Mouse (Mus musculus) c-Kit-negative CD71-positive TER-119-positive erythroid progenitor cells, embryonic 14.5 days (primary cell): Measurements from ENCODE around the gene Ccr1.
A peak's percentile ranks its signal among the peaks of the same experiment; 100 is the strongest.
"Not testable (repeated sequence)": the region's sequence is repeated elsewhere in the genome, so short reads cannot be mapped to it uniquely, and the experiment has no call there.

Source experiments
- DNase-seq: peaks from one replicate; pipeline ENCODE4 v3.0.0-alpha.2; 2013; ENCODE audit warnings: low read depth, low spot score

Gene Ccr1

DNA sequence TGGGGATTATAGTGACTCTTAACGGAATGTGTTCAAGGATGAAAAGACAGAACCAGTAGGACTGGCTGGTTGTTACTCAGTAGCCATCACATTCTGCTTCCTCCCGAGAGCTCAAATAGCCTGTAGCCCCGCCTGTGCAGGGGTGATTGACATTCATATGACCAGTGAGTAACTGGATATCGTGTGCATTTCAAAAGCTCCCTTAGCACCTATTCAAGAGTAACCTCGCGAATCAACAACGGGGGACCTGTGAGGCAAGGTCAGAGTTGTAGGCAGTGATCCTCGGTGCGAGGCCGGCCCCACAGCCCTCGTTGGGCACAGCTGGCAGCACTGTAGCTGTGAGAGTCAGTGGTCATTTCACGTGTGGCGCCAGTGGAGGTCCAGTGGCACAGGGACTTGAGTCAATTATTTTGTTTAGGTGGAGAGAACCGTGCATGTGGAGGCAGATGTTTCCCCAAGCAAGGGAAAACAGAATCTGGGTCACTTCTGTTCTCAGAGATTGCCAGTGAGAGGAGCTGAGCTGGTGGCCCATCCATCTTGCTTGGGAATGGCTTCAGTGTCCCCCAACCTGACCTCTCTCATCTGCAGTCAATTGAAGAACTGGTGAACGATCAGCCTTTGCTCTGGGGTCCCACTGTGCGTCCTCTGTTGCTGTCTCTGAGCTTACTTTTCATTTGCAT, 41.1 kb downstream of the Ccr1 start:
- no peak for DNase-seq

DNA sequence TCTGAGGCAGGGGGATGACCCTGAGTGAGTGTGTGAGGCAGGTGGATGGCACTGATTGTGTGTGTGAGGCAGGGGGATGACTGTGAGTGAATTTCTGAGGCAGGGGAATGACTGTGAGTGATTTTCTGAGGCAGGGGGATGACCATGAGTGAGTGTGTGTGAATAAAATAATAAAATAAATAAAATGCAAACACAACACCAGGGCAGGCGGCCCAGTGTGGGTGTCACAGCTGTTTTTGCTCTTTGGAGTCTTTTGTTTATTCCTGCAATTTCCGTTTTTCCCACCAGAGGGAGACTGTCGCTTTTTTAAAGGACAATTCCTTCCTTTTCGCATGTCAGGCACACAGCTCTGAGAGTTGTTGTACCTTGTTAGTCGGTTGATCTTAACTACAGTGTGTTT, 42.5 kb downstream of the Ccr1 start:
- peak; percentile 75 for DNase-seq

DNA sequence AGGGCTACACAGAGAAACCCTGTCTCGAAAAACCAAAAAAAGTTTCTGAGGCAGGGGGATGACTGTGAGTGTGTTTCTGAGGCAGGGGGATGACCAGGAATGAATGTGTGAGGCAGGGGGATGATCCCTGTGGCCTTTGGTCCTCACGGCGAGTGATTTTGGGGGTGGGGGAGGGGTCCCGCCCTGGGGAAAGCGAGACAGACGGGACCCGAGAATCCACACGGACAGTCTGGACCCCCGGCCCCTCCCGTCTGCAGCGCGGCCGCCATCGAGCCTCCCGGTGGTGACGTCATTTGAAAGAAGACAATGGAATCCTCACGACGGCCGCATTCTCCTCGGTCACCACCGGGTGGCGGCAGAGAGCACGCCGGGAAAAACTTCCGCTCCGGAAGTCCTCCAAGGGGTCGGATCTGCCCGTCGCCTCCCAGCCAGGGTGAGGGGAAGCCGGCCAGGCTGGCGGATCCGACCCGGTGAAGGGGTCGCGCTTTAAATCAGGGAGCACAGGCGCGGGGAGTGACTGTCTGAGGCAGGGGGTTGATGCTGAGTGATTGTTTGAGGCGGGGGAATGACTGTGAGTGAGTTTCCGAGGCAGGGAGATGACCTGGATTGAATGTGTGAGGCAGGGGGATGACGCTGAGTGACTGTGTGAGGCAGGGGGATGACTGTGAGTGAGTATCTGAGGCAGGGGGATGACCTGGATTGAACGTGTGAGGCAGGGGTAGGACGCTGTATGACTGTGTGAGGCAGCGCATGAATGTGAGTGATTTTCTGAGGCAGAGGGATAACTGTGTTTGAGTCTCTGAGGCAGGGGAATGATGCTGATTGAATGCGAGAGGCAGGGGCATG, 43.2 kb downstream of the Ccr1 start:
- no peak for DNase-seq

DNA sequence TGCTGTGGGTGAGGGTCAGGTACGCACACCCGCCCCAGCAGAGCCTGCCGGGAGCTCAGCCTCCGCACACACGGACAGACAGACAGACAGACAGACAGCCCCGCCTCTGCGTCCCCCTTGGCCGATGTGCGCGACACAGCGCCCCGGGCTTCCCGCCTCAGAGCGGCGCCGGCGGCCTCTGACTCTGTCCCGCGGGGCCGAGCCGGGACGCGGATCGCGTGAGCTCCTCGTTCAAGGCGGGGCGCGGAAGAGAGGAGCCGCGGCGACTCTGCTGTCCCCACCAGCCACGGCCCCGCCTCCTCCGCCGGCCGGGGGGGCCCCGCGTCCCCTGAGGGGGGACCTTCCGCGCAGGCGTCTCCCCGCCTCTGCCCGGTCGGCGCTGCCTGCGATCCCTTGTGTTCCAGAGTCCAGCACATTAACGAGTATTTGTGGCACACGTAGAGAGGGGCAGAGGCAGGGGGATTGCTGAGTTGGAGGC, 43.9 kb downstream of the Ccr1 start:
- DNase-seq, result no peak

DNA sequence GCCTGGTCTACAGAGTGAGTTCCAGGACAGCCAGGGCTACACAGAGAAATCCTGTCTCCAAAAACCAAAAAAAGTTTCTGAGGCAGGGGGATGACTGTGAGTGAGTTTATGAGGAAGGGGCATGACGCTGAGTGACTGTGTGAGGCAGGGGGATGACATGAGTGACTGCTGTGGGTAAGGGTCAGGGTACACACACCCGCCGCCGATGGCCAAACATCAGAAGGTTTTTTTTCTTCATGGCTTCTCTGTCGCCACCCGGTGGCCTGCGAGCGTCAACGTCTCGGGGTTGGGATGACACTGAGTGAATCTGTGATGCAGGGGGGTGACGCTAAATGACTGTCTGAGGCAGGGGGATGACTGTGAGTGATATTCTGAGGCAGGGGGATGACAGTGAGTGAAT, 44.5 kb downstream of the Ccr1 start:
- DNase-seq, result not testable (repeated sequence)

DNA sequence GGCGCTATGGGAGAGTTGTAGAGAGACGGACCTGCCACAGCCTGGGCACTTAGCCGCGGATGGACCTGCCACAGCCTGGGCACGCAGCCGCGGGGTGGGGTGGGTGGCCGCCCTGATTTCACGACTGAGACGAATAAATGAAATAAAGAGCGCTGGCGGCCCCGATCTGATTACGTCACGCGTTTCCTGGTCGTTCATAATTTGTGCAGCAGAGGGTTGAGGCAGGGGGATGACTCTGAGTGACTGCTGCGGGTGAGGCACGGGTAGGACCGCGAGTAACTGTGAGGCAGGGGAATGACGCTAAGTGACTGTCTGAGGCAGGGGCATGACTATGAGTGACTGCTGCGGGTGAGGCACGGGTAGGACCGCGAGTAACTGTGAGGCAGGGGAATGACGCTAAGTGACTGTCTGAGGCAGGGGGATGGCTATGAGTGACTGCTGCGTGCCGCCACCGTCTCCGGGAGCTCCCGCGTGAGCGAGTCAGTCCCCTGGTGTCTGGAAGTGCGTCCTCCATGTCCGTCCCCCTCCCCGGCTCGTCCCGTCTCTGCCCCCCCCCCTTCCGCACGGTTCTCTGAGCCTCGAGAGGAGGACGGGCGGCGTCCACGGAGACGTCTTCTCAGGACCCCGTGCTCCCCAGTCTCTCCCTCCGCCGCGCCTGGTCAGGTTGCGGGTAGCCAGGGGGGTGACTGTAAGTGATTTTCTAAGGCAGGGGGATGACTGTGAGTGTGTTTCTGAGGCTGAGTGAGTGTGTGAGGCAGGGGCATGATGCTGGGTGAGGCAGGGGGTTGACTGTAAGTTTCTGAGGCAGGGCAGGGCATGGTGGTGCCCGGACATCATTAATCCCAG, 45.1 kb downstream of the Ccr1 start:
- no peak for DNase-seq
